Mouse (Mus musculus): ENCODE data around the gene Olfr727. TPM values are rescaled to one million over a fixed set of nuclear protein-coding genes. Genes with fewer than 3 reads are reported as not detected.

The Olfr727 gene
- total and polyA plus RNA-seq, 3 experiments: not detected

DNA sequence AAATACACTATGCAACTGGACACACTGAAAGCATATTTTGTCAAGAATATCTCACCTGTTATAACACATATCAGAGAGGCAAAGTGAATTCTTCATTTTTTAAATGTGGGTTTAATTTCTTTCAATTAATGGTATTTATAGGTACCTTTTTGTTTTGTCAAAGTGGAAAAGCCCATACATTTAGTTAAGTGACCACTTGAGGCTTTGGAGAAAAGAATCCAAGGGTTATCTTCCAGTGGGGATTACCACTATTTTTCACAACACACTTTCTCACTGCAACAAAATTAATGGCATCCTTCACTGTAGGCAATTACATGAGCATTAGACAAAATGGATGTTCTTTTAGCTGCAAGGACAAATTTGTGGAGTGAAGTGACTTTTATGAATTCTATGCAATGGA lies 29.8 kb downstream of the Olfr727 start, which contains the start of gene Olfr729:
Gene Olfr729 (minus strand): TSS at position 101 of the 400 bp plus-strand sequence.
- no peak within 1 kb of the TSS for H3K4me3 ChIP-seq (replicated peaks in 1 of 3; ENCODE audit: low read depth in 2 of 3, low read length in 2 of 3, poor library complexity in 1 of 3)
- H3K4me2 ChIP-seq (ENCODE audit: insufficient read depth, low read depth, poor library complexity, severe bottlenecking): no peak within 1 kb of the TSS
- no peak within 1 kb of the TSS for H3K27ac ChIP-seq (ENCODE audit: insufficient read depth, low read depth)
- dilution Hi-C loops (cut with MboI; ENCODE audit: extremely low pct_ligation_motif_present, extremely low pct_unique_long_range_greater_than_20kb, low sequenced_read_pairs): no loop called here
- no peaks in the 10 kb centered on the region for H3K36me3 ChIP-seq (replicated peaks in 1 of 2; ENCODE audit: control insufficient read depth in 1 of 2, insufficient read depth in 1 of 2, low read length in 1 of 2)
- in situ Hi-C loops (cut with MboI; ENCODE audit: low pct_ligation_motif_present, low pct_unique_long_range_greater_than_20kb, low sequenced_read_pairs): no loop called here
- no peaks in the 10 kb centered on the region for H3K9me3 ChIP-seq (replicated peaks; ENCODE audit: low read length)
- no peaks in the 10 kb centered on the region for H3K4me1 ChIP-seq (ENCODE audit: control insufficient read depth in 1 of 2, insufficient read depth in 2 of 2)
- H3K27me3 ChIP-seq (replicated peaks): no peaks in the 10 kb centered on the region
- no peaks in the 10 kb centered on the region for H3K79me2 ChIP-seq (replicated peaks; ENCODE audit: control insufficient read depth, extremely low read depth, insufficient read depth, poor library complexity, severe bottlenecking)
- no peak for DNase-seq (ENCODE audit: extremely low read depth)
- no peak for TF ChIP-seq RCOR1 (conservative IDR thresholded peaks at IDR 0.05; ENCODE audit: low read depth, low read length)
- no peak for TF ChIP-seq POLR2AphosphoS2 (IDR thresholded peaks at IDR 0.05; ENCODE audit: low read depth, low read length)
- no peak for TF ChIP-seq PAX5 (IDR thresholded peaks at IDR 0.05; ENCODE audit: low read length)
- TF ChIP-seq JUND (conservative IDR thresholded peaks at IDR 0.05; ENCODE audit: low read depth, low read length): no peak
- H3K9ac ChIP-seq (ENCODE audit: insufficient read depth, low read depth): no peak within 1 kb of the TSS

Other genes starting within 250 kb of the Olfr727 start
- gene Olfr722, start 221.2 kb upstream of the Olfr727 start, total RNA-seq (2012; rRNA removed): not detected in 2 replicates
- not detected in 2 replicates for gene Olfr722, start 221.2 kb upstream of the Olfr727 start, total RNA-seq (2014; rRNA removed)
- not detected in 2 replicates for gene Olfr722, start 221.2 kb upstream of the Olfr727 start, polyA plus RNA-seq (2012; ENCODE audit: insufficient read length, low read depth)
- gene Olfr723, start 191.4 kb upstream of the Olfr727 start, total RNA-seq (2012; rRNA removed): not detected in 2 replicates
- not detected in 2 replicates for gene Olfr723, start 191.4 kb upstream of the Olfr727 start, total RNA-seq (2014; rRNA removed)
- not detected in 2 replicates for gene Olfr723, start 191.4 kb upstream of the Olfr727 start, polyA plus RNA-seq (2012; ENCODE audit: insufficient read length, low read depth)
- not detected in 2 replicates for gene Olfr724, start 159.9 kb upstream of the Olfr727 start, total RNA-seq (2012; rRNA removed)
- not detected in 2 replicates for gene Olfr724, start 159.9 kb upstream of the Olfr727 start, total RNA-seq (2014; rRNA removed)
- gene Olfr724, start 159.9 kb upstream of the Olfr727 start, polyA plus RNA-seq (2012; ENCODE audit: insufficient read length, low read depth): not detected in 2 replicates
- not detected in 2 replicates for gene Olfr725, start 82.8 kb upstream of the Olfr727 start, total RNA-seq (2012; rRNA removed)
- not detected in 2 replicates for gene Olfr725, start 82.8 kb upstream of the Olfr727 start, total RNA-seq (2014; rRNA removed)
- gene Olfr725, start 82.8 kb upstream of the Olfr727 start, polyA plus RNA-seq (2012; ENCODE audit: insufficient read length, low read depth): not detected in 2 replicates
- not detected in 2 replicates for gene Olfr726, start 32.2 kb upstream of the Olfr727 start, total RNA-seq (2012; rRNA removed)
- not detected in 2 replicates for gene Olfr726, start 32.2 kb upstream of the Olfr727 start, total RNA-seq (2014; rRNA removed)
- not detected in 2 replicates for gene Olfr726, start 32.2 kb upstream of the Olfr727 start, polyA plus RNA-seq (2012; ENCODE audit: insufficient read length, low read depth)
- gene Olfr728, start 19.5 kb downstream of the Olfr727 start, total RNA-seq (2012; rRNA removed): not detected in 2 replicates
- not detected in 2 replicates for gene Olfr728, start 19.5 kb downstream of the Olfr727 start, total RNA-seq (2014; rRNA removed)
- gene Olfr728, start 19.5 kb downstream of the Olfr727 start, polyA plus RNA-seq (2012; ENCODE audit: insufficient read length, low read depth): not detected in 2 replicates
- not detected in 2 replicates for gene Olfr729, start 29.7 kb downstream of the Olfr727 start, total RNA-seq (2012; rRNA removed)
- not detected in 2 replicates for gene Olfr729, start 29.7 kb downstream of the Olfr727 start, total RNA-seq (2014; rRNA removed)
- gene Olfr729, start 29.7 kb downstream of the Olfr727 start, polyA plus RNA-seq (2012; ENCODE audit: insufficient read length, low read depth): 0.09 TPM in 1 of 2 replicates, not detected in the other
- gene Olfr730, start 65.0 kb downstream of the Olfr727 start, total RNA-seq (2012; rRNA removed): not detected in 2 replicates
- gene Olfr730, start 65.0 kb downstream of the Olfr727 start, total RNA-seq (2014; rRNA removed): not detected in 2 replicates
- gene Olfr730, start 65.0 kb downstream of the Olfr727 start, polyA plus RNA-seq (2012; ENCODE audit: insufficient read length, low read depth): not detected in 2 replicates
- not detected in 2 replicates for gene Olfr731, start 118.7 kb downstream of the Olfr727 start, total RNA-seq (2012; rRNA removed)
- gene Olfr731, start 118.7 kb downstream of the Olfr727 start, total RNA-seq (2014; rRNA removed): not detected in 2 replicates
- gene Olfr731, start 118.7 kb downstream of the Olfr727 start, polyA plus RNA-seq (2012; ENCODE audit: insufficient read length, low read depth): not detected in 2 replicates
- gene Olfr732, start 161.0 kb downstream of the Olfr727 start, total RNA-seq (2012; rRNA removed): not detected in 2 replicates
- gene Olfr732, start 161.0 kb downstream of the Olfr727 start, total RNA-seq (2014; rRNA removed): not detected in 2 replicates
- not detected in 2 replicates for gene Olfr732, start 161.0 kb downstream of the Olfr727 start, polyA plus RNA-seq (2012; ENCODE audit: insufficient read length, low read depth)
- not detected in 2 replicates for gene Olfr733, start 178.3 kb downstream of the Olfr727 start, total RNA-seq (2012; rRNA removed)
- not detected in 2 replicates for gene Olfr733, start 178.3 kb downstream of the Olfr727 start, total RNA-seq (2014; rRNA removed)
- gene Olfr733, start 178.3 kb downstream of the Olfr727 start, polyA plus RNA-seq (2012; ENCODE audit: insufficient read length, low read depth): not detected in 2 replicates
- gene Olfr734, start 203.6 kb downstream of the Olfr727 start, total RNA-seq (2012; rRNA removed): not detected in 2 replicates
- gene Olfr734, start 203.6 kb downstream of the Olfr727 start, total RNA-seq (2014; rRNA removed): not detected in 2 replicates
- not detected in 2 replicates for gene Olfr734, start 203.6 kb downstream of the Olfr727 start, polyA plus RNA-seq (2012; ENCODE audit: insufficient read length, low read depth)
- gene Olfr735, start 225.7 kb downstream of the Olfr727 start, total RNA-seq (2012; rRNA removed): not detected in 2 replicates
- gene Olfr735, start 225.7 kb downstream of the Olfr727 start, total RNA-seq (2014; rRNA removed): not detected in 2 replicates
- not detected in 2 replicates for gene Olfr735, start 225.7 kb downstream of the Olfr727 start, polyA plus RNA-seq (2012; ENCODE audit: insufficient read length, low read depth)
- gene Tlr11, start 234.7 kb downstream of the Olfr727 start, total RNA-seq (2012; rRNA removed): not detected in 2 replicates
- gene Tlr11, start 234.7 kb downstream of the Olfr727 start, total RNA-seq (2014; rRNA removed): not detected in 2 replicates
- not detected in 2 replicates for gene Tlr11, start 234.7 kb downstream of the Olfr727 start, polyA plus RNA-seq (2012; ENCODE audit: insufficient read length, low read depth)

All from CH12.LX (cell line).